Mouse (Mus musculus): ENCODE results near the gene Mndal. TPM values are rescaled to one million over a fixed set of nuclear protein-coding genes. Genes with fewer than 3 reads are reported as not detected.
"Not testable (repeated sequence)": the region's sequence is repeated elsewhere in the genome, so short reads cannot be mapped to it uniquely, and the experiment has no call there.

The Mndal gene
- total RNA-seq, 4 experiments from 2014 or later = 10.5 to 23.6 (median 16.3) TPM

DNA sequence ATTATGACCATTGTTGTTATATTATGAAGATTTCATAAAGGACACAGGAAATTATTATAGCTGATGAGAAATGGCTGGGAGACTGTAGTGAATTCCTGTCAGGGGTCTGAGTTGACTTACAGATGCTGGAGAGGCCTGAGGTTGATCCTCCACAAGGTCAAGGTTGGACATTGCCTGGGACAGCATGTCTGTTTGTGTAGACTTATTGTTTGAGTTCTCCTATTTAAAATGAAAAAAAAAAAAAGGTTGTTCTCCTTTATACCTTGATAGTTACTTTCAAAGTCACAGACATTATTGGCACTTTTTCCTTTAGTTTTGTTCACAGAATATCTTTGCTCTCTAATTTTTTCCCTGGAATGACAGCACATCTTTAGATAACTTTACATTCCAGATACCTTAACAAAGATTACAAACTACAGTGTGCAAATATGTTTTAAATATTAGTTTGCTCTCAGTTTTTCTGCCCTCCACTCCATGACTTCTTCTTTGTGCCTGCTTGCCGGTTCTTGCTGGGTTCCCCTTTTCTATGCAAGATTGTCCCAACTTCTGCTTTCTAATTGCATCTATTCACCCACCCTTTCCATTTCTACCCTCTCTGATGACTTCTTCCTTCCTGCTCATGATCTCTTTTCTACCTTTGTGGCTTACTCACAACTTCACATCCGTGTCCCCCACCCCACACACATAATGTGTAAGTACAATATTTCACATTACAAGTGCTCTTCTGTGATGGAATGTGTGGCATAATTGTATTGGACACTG is 55.1 kb downstream of the Mndal start:
- DNase-seq = not testable (repeated sequence)

DNA sequence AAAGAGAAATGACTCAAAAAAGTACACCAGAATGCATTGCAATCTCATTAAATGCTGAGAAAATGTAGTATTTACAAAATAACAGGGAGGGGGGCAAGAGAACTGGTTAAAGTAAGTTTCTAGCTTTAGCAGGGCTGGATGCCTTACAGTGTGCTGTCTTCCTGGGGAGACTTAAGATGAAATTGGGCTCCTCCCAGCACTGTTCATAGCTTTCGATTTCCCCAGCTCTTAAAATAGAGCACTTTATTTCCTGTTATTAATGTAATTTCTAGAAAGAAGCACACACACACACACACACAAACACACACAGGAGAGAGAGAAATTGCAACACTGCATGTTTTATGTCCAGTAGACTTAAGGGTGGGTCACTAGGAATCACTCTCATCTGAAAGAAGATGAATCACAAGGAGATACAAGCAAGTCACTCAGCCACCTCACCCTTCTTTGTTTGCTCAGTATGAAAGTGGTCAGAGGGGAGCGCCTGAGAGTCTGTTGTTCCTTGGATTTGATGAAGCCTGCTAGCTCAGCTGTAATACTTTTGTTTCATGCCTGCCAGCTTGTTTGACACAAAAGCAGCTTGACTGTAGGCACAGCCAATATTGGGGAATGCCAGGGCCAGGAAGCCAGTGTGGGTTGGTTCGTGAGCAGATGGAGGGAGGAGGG is 62.2 kb downstream of the Mndal start:
- not testable (repeated sequence) for DNase-seq

DNA sequence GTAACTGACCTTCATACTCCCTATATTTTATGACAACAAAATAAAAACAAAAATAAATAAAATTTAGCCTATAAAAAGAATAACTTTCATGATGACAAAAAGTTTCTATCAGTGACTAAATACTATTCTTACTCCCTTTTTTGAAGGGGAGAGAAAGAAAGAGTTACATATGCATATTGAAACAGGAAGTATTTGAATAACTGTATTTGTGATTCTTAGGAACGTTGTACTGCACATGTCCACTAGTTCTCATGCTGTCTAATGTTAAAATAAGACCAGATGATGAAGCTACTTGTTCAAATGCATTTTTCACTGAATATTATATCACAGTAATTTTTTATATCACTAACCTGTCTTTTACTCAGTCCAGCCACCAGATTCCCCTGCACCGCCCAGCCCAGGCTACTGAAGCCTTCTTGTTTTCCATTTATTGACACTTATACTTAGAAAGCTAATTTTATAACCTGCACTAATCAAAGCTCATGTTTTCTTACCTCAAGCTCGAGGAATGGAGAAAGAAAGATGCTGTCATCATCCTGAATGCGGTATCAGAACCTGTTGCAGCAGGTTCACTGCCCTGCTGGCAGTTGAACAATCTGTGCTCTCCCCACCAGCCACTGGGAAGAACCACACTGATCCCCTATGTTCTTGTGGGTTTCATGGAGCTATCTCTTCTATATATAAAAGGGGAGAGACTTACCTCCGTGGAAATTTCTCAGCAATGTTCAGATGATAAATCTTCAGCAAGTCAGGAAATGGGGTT is 62.9 kb downstream of the Mndal start:
- not testable (repeated sequence) for DNase-seq

DNA sequence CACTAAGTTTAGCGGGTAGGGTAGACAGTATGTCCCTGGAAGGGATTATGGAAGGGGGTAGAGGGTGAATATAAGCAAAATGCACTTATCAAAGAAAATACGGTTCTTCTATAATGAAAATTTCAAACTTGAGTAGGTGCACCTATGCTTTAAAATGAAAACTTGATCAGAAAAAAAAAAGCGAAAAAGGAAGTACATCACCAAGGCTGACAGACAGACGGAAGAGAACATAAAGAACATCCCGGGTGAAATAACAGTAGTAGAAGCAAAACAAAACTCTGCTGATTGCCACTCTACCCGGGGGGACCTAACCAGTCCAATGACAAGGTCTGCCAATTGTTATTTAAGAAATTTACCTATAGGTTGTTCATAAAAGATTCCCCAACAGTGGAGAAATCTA is 64.0 kb downstream of the Mndal start:
- not testable (repeated sequence) for DNase-seq

DNA sequence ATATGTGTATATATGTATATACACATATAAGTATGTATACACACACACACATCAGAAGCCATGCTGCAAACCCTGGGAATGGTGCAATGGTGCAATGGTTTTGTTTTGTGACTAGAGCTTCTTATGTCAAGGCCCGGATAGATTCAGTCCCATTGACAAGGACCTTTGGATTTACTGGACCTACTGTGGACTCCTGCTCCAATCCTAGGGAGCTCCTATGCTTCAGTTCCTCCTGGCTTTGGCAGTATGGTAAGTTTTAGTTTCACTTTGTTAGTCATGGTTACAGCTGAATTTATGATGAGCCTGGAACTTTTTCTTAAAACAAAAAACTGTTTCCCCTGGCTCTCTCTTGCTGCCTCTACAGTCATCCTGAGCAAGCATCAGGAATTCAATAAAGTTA is 65.2 kb downstream of the Mndal start:
- DNase-seq = not testable (repeated sequence)

DNA sequence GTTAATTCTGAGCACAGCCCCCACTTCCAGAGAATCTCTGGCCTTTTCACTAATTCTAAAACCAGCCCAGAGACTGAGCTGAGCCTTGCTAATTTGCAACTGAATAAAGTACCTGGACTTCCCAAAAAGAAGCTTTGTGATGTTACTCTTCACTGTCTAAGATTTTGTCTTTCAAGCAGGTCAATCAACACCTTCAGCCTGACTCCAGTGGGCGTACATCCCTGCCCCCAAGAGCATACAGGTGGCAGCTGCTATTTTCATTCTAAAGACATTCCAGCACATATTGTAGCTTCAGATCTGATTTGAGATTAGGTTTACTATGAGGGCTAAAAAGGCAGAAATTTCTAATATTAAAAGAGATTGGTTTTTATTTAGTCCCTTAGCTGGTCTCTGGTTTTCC is 73.7 kb downstream of the Mndal start:
- not testable (repeated sequence) for DNase-seq

DNA sequence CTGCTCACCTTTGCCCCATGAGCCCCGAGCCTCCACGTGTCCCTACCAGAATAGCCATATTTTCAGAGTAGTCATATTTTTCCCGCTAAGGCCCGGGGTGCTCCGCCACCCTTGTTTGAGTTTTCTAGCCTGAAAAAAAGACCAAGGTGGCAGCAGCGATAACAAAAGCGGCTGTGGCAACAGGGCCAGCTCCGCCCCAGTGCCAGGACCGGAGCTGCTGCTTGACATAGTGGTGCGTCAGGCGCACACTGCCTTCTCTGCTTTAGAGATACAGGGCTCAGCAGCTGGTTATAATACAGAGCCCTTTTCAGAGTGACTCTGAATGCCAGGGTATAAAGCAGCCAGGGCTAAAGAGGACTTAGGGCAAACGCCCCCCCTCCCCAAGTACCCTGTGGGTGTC is 75.8 kb downstream of the Mndal start:
- DNase-seq = no peak

DNA sequence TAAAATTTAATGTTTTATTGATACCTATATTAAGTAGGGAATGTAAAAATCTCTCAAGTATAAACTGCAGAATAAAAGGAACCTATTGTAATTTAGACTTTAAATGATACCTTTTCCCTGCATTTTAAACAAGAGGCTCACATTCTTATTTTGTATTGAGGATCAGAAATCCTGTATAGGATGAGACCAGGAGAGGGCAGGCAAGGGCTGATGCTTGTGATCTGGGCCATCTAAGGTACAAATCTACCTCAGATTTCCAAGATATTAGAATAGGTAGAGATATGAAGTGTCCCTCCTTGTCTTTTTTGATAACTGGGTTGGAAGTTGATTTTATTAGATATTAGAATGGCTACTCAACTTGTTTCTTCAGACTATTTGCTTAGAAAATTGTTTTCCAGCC is 88.6 kb downstream of the Mndal start:
- not testable (repeated sequence) for DNase-seq

DNA sequence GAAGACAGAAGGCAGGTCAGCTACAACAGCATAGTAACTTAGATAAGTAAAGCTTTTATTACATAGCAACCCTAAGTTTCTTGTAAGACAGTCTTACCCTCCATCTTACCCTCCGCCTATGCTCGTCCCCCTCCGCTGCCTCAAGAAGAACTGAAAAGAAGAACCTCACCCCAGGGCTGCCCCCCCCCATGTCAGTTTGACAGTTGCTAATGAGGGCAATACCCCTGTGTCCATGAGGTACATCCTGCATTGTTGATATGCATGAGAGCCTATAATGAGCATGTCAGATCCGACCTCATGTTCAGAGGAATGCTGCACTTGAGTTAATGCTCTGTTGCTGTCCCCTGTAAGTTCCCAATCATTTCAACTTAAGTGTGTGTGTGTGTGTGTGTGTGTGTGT is 89.4 kb downstream of the Mndal start:
- DNase-seq = not testable (repeated sequence)

DNA sequence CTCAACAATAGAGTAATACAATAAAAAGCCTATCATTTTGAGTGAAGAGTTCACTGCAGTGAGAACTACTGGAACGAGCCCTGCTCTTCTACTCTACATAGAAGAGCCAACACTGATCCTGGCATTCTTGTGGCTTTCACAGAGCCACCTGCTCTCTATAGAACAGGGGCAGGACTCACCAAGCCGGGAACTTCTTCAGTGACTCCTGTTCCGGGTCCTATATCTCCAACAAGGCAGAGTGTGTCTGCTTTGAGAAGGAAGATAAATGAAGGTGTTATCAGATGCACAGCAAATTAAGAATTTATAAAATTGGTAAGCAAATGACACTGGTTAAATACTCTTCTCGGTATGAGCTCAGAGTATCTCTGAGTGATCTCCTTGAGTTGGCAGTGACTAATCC is 96.1 kb downstream of the Mndal start:
- not testable (repeated sequence) for DNase-seq

DNA sequence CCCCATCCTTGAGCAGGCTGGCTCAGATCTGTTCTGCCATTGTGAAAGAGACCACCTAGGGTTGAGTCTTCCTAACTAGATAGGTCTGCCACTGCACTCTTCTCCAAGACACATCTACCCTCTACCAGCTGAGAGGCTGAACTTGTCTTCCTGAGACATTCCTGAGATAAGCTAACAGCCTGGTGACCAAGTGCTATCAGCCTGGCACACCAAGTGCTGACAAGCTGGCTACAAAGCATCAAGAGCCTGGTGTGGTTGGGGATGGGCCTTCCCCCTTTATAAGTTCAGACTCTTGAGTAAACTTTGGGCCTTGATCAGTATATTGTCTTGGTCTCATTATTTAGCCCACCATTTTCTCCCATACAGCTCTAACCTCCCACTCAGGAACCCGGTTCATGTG is 97.5 kb downstream of the Mndal start:
- no peak for DNase-seq

DNA sequence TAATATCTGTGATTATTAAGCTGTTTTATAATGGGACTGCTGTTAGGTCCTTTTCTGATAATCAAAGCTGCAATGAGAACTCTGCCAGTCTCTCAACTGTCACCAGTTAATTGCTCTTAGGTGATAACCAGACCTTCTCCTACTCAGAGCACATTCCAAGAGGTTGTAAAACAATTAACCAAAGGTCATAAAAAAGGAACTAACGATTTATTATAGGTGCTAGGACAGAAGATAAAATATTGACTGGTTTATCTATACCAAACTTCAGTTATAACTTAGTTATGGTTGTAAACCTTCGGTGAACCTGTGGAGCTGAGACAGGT is 120.8 kb downstream of the Mndal start:
- DNase-seq = not testable (repeated sequence)

DNA sequence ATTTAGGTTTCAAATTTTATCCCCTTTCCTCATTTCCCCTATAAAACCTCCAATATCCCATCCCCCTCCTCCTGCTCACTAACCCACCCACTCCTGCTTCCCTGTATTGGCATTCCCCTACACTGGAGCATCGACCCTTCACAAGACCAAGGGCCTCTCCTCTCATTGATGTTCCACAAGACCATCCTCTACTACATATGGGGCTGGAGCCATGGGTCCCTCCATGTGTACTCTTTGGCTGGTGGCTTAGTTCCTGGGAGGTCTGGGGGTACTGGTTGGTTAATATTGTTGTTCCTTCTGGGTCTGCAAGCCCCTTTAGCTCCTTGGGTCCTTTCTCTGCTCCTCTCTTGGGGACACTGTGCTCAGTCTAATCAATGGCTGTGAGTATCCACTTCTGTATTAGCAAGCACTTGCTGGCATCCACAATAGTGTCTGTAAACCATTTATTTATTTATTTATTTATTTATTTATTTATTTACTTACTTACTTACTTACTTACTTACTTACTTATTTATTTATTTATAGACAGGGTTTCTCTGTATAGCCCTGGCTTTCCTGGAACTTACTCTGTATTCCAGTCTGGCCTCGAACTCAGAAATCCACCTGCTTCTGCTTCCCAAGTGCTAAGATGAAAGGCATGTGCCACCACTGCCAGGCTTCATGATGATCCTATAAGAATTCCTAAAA is 121.4 kb downstream of the Mndal start:
- not testable (repeated sequence) for DNase-seq

DNA sequence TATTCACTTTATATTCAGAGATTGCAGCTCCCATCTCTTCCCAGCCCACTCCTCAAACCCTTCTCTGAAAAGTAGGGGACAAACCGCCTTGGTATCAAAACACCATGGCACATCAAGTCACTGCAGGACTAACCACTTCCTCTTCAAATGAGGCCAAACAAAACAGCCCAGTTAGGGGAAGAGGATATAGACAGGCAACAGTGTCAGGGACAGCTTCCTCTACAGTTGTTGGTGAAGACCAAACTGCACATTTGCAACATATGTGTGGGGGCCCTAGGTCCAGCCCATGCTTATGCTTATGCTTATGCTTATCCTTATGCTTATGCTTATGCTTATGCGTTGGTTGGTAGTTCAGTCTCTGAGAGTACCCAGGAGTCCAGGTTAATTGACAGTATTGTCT is 133.0 kb downstream of the Mndal start:
- DNase-seq = not testable (repeated sequence)

DNA sequence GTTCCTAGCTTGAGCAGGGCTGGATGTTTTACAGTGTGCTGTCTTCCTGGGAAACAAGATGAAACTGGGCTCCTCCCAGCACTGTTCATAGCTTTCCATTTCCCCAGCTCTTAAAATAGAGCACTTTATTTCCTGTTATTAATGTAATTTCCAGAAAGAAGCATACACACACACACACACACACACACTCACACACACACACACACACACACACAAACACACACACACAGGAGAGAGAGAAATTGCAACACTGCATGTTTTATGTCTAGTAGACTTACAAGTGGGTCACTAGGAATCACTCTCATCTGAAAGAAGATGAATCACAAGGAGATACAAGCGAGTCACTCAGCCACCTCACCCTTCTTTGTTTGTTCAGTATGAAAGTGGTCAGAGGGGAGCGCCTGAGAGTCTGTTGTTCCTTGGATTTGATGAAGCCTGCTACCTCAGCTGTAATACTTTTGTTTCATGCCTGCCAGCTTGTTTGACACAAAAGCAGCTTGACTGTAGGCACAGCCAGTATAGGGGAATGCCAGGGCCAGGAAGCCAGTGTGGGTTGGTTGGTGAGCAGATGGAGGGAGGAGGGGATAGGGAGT is 139.5 kb downstream of the Mndal start:
- not testable (repeated sequence) for DNase-seq

DNA sequence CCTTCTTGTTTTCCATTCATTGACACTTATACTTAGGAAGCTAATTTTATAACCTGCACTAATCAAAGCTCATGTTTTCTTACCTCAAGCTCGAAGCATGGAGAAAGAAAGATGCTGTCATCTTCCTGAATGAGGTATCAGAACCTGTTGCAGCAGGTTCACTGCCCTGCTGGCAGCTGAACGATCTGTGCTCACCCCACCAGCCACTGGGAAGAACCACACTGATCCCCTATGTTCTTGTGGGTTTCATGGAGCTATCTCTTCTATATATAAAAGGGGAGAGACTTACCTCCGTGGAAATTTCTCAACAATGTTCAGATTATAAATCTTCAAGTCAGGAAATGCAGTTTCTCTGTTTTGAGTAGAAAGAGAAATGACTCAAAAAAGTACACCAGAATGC is 140.1 kb downstream of the Mndal start:
- not testable (repeated sequence) for DNase-seq

DNA sequence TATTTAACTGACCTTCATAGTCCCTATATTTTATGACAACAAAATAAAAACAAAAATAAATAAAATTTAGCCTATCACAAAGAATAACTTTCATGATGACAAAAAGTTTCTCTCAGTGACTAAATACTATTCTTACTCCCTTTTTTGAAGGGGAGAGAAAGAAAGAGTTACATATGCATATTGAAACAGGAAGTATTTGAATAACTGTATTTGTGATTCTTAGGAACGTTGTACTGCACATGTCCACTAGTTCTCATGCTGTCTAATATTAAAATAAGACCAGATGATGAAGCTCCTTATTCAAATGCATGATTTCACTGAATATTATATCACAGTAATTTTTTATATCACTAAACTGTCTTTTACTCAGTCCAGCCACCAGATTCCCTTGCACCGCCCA is 140.5 kb downstream of the Mndal start:
- not testable (repeated sequence) for DNase-seq

Other genes starting within 250 kb of the Mndal start
- gene Ifi207, start 200.7 kb downstream of the Mndal start, total RNA-seq (2022) = 1 to 10 TPM; 3.4 to 6.7 (median 4.5) TPM
- gene Ifi204, start 175.5 kb downstream of the Mndal start, total RNA-seq (2022) = 1 to 10 TPM; 4.8 to 6.7 (median 5.6) TPM
- gene Ifi211, start 29.4 kb downstream of the Mndal start, total RNA-seq (2022) = 1 to 10 TPM; 1.3 to 3.0 (median 1.6) TPM
- gene Ifi203, start 181 bp upstream of the Mndal start, total RNA-seq (2022) = 10 to 100 TPM in 3 of 4 experiments, 1 to 10 TPM in 1; 8.3 to 18.8 (median 14.0) TPM
- gene Ifi202b, start 40.3 kb upstream of the Mndal start, total RNA-seq (2022) = not detected
- gene Ifi205, start 89.3 kb upstream of the Mndal start, total RNA-seq (2022) = 1 to 10 TPM; 2.7 to 6.5 (median 4.3) TPM
- not detected for gene Olfr433, start 98.2 kb upstream of the Mndal start, total RNA-seq (2022)
- gene Olfr432, start 106.7 kb upstream of the Mndal start, total RNA-seq (2022) = not detected
- not detected for gene Olfr430, start 124.1 kb upstream of the Mndal start, total RNA-seq (2022)
- gene Olfr429, start 141.8 kb upstream of the Mndal start, total RNA-seq (2022) = not detected
- gene Olfr427, start 154.4 kb upstream of the Mndal start, total RNA-seq (2022) = not detected
- not detected for gene Olfr231, start 178.7 kb upstream of the Mndal start, total RNA-seq (2022)
- gene Olfr424, start 189.0 kb upstream of the Mndal start, total RNA-seq (2022) = not detected
- gene Olfr420, start 213.1 kb upstream of the Mndal start, total RNA-seq (2022) = not detected
- under 1 TPM; 0.15 to 0.25 (median 0.24) TPM for gene Spta1, start 230.3 kb upstream of the Mndal start, total RNA-seq (2022)

Measured in adrenal gland, adult 8-10 months (tissue).